Mouse (Mus musculus) limb, embryonic 11.5 days (tissue): ENCODE measurements at regions not wholly inside any gene's neighbourhood (a gene's known extent, or its start where the extent isn't known, plus 50 kb on each side); places are given as distances from the start of the nearest gene placed in this dataset.

ENCODE experiments used
- ATAC-seq: fragments of 200-750 bp; cut with Nextera tagmentation; 2 replicates; pipeline ENCODE4 v1.8.0; 2017; ENCODE audit warnings: low read depth; ENCODE audit not compliant: insufficient number of reproducible peaks, low FRiP score, low TSS enrichment
- DNase-seq: peaks from one replicate; pipeline ENCODE4 v3.0.0-alpha.2; 2015; ENCODE audit warnings: low spot score
- H3K27ac ChIP-seq: fragments of 300-500 bp; sonication (generic); replicated peaks from 2 replicates; pipeline ENCODE4 v1.5.1; 2014; ENCODE audit warnings: low read depth, mild to moderate bottlenecking, low read length
- H3K27me3 ChIP-seq: fragments of 300-500 bp; sonication (generic); 2 replicates; pipeline ENCODE4 v1.6.1; 2014; ENCODE audit warnings: mild to moderate bottlenecking, low read length, mixed read lengths; ENCODE audit not compliant: control insufficient read depth, insufficient read depth
- H3K36me3 ChIP-seq: fragments of 300-500 bp; sonication (generic); 2 replicates; pipeline ENCODE4 v1.6.1; 2014; ENCODE audit warnings: mild to moderate bottlenecking, low read length, moderate library complexity, mixed read lengths; ENCODE audit not compliant: control insufficient read depth, insufficient read depth
- H3K4me1 ChIP-seq: fragments of 300-500 bp; sonication (generic); 2 replicates; pipeline ENCODE4 v1.6.1; 2014; ENCODE audit warnings: low read length, mixed read lengths; ENCODE audit not compliant: control insufficient read depth, insufficient read depth
- H3K4me2 ChIP-seq: fragments of 300-500 bp; sonication (generic); 2 replicates; pipeline ENCODE4 v1.6.1; 2014; ENCODE audit warnings: low read depth, mild to moderate bottlenecking, moderate library complexity; ENCODE audit not compliant: severe bottlenecking
- H3K4me3 ChIP-seq: fragments of 300-500 bp; sonication (generic); 2 replicates; pipeline ENCODE4 v1.5.1; 2014; ENCODE audit warnings: low read depth, low read length
- H3K9ac ChIP-seq: fragments of 300-500 bp; sonication (generic); 2 replicates; pipeline ENCODE4 v1.6.1; 2014; ENCODE audit warnings: mild to moderate bottlenecking, low read length
- H3K9me3 ChIP-seq: fragments of 300-500 bp; sonication (generic); 2 replicates; pipeline ENCODE4 v1.6.1; 2016; ENCODE audit warnings: low read length; ENCODE audit not compliant: control insufficient read depth
- WGBS: fragments of 180-500 bp; shearing (Covaris S2); extraction: QIAGEN DNeasy Blood & Tissue Kit; methylation state at CpG from one replicate; pipeline ENCODE4 v1.1.7; 2014; 5-methylcytosine and 5-hydroxymethylcytosine counted together

DNA sequence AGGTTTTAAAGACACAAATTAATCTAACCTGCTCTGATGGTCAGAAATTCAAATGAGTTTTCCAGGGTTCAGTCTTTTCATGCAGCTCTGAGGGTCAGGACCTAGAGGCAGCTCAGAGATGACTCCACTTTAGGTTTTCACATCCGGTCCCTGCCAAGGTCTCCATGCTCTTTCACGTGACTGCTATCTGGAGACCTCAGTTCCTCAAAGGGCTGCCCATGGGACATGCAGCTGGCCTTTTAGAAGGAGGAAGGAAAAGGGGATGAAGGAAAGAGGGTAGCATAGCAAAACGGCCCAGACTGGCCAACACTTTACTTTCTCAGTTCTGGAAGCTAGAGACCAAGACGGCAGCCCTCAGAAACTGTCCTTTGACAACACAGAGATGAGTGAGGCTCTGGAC lies 276.6 kb downstream of the Nuak1 start:
- no peaks in the 10 kb centered on the region for H3K9me3 ChIP-seq
- no peak overlapping the region for H3K9ac ChIP-seq
- no peak overlapping the region for H3K27ac ChIP-seq
- no peak overlapping the region for H3K4me2 ChIP-seq
- DNase-seq, result no peak
- H3K36me3 ChIP-seq, result no peaks in the 10 kb centered on the region
- 80% methylated on average over 4 of the region's 4 CpGs for WGBS
- ATAC-seq, result no peak
- no peak overlapping the region for H3K4me3 ChIP-seq
- no peaks in the 10 kb centered on the region for H3K27me3 ChIP-seq
- no peaks in the 10 kb centered on the region for H3K4me1 ChIP-seq

DNA sequence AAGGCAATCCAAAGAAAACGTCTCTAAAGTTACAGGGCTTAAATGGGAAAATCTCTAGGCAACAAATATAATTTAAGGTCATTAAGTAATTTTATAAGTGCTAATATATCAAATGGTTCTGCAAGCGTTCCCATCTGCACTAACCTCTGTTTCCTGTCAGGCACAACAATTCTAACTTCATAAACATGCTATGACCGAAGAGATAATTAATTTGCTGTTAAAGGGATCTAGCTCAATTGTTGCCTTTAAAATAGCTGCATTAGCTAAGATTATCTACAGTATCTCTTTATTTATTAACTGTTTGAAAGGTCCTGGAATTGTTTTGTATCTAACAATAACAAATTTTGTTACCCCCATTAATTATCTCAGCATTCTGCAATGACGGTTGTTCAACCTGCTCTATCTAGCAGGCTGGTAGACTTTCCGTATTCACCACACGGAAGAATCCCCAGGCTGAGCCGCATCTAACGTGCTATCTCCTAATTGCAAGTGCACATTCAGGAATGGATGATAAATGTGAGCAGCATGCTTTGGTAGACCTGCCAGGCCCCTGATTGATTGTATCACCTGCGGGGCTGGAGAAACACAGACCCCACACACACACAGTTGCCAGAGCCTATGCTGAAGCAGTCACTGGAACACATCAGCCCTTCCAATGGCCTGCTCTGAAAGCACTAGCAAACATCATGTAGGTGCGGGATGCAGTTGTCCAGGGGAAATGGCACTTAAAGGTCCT lies 274.4 kb downstream of the Nuak1 start:
- no peaks in the 10 kb centered on the region for H3K36me3 ChIP-seq
- ATAC-seq, result no peak
- no peak for DNase-seq
- H3K4me1 ChIP-seq, result no peaks in the 10 kb centered on the region
- no peak overlapping the region for H3K4me3 ChIP-seq
- H3K9me3 ChIP-seq, result no peaks in the 10 kb centered on the region
- H3K9ac ChIP-seq, result no peak overlapping the region
- 50% methylated on average over 10 of the region's 10 CpGs for WGBS
- H3K4me2 ChIP-seq, result no peak overlapping the region
- no peaks in the 10 kb centered on the region for H3K27me3 ChIP-seq
- no peak overlapping the region for H3K27ac ChIP-seq

GRCm38 (mm10) chr10:84166568-84166905 lies 273.9 kb downstream of the Nuak1 start:
- peak; percentile 36 for DNase-seq
- no peak overlapping the region for H3K4me3 ChIP-seq
- no peak overlapping the region for H3K9ac ChIP-seq
- no peak overlapping the region for H3K4me2 ChIP-seq
- H3K36me3 ChIP-seq, result no peaks in the 10 kb centered on the region
- ATAC-seq, result no peak
- no peaks in the 10 kb centered on the region for H3K4me1 ChIP-seq
- 47% methylated on average over 3 of the region's 3 CpGs for WGBS
- no peaks in the 10 kb centered on the region for H3K27me3 ChIP-seq
- H3K9me3 ChIP-seq, result no peaks in the 10 kb centered on the region
- H3K27ac ChIP-seq, result no peak overlapping the region

DNA sequence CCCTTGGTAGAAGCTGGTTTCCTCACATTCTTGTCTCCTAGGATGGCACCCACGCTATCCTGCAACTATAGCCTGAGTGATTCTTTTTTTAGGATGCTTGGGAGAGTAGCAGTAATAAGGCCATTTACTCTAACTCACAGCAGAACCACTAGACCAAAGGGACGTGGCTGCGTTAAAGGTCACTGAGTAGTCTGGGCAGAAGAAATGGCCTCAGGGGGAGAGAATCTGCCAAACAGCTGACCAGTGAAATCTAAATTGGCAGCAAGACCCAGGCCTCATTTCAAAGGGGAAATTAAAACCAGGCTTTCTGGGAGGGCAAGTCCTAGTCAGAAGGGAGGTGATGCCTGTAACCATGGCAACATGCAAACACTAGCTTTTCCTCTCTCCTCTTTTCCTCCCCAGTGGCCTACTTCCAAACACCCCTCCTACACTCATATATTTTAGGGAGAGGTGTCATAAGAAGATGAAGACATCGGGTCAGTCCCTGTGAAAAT lies 267.5 kb downstream of the Nuak1 start:
- ATAC-seq (0 out of 2 replicates have a peak, but pooled peaks have one; percentile 62), DNase-seq (peak; percentile 52)
- no peak overlapping the region for H3K4me3 ChIP-seq
- H3K36me3 ChIP-seq, result no peaks in the 10 kb centered on the region
- peaks cover 5% of the 10 kb centered on the region; the same call in 1 of the 2 replicates for H3K4me1 ChIP-seq
- H3K4me2 ChIP-seq, result no peak overlapping the region
- WGBS, result 21% methylated on average over 4 of the region's 4 CpGs
- H3K27ac ChIP-seq, result no peak overlapping the region
- no peaks in the 10 kb centered on the region for H3K9me3 ChIP-seq
- no peak overlapping the region for H3K9ac ChIP-seq
- H3K27me3 ChIP-seq, result no peaks in the 10 kb centered on the region

- WGBS, result 73% methylated on average over 2 of the region's 2 CpGs
- Histone ChIP-seq H3K27me3 (no peaks in the 10 kb centered on the region), H3K27ac (no peak overlapping the region), H3K4me2 (no peak overlapping the region), H3K4me3 (no peak overlapping the region), H3K9me3 (no peaks in the 10 kb centered on the region), H3K4me1 (no peaks in the 10 kb centered on the region), H3K9ac (no peak overlapping the region), H3K36me3 (no peaks in the 10 kb centered on the region)
- DNase-seq, result no peak
- ATAC-seq, result no peak
Measured at GRCm38 (mm10) chr10:84183239-84183638, 257.2 kb downstream of the Nuak1 start.

GRCm38 (mm10) chr10:84186466-84186865 lies 253.9 kb downstream of the Nuak1 start:
- Histone ChIP-seq H3K4me2 (no peak overlapping the region), H3K4me3 (no peak overlapping the region), H3K4me1 (no peaks in the 10 kb centered on the region), H3K36me3 (no peaks in the 10 kb centered on the region), H3K9ac (no peak overlapping the region), H3K27ac (no peak overlapping the region), H3K27me3 (no peaks in the 10 kb centered on the region), H3K9me3 (no peaks in the 10 kb centered on the region)
- ATAC-seq (no peak), DNase-seq (no peak)
- WGBS, result 70% methylated on average over 2 of the region's 2 CpGs

- Histone ChIP-seq H3K36me3 (no peaks in the 10 kb centered on the region), H3K4me2 (no peak overlapping the region), H3K27ac (no peak overlapping the region), H3K9ac (no peak overlapping the region), H3K9me3 (no peaks in the 10 kb centered on the region), H3K4me3 (no peak overlapping the region), H3K27me3 (no peaks in the 10 kb centered on the region), H3K4me1 (no peaks in the 10 kb centered on the region)
- DNase-seq (no peak), ATAC-seq (no peak)
- 83% methylated on average over 2 of the region's 2 CpGs for WGBS
Measured at GRCm38 (mm10) chr10:84199035-84199434, 241.4 kb downstream of the Nuak1 start.

DNA sequence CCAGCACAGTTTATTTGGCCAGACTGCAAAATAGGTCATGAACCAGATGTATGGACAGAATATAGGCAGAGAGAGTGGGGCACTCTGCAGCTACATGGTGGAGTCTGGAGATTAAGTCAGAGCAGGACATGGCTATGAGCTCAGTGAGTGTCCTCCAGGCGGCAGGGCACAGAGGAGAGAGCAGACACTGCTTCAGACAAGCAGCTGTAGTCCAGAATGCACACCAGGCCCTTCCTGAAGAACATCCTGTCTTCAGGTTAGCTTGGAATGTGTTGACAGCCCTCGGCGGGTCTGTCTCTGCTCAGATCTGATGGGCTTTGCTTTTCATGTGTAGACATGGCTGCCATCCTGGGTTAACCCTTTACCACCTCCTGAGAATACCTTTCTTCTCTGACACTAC lies 238.6 kb downstream of the Nuak1 start:
- H3K9ac ChIP-seq, result no peak overlapping the region
- H3K4me1 ChIP-seq, result no peaks in the 10 kb centered on the region
- no peak overlapping the region for H3K4me3 ChIP-seq
- H3K27me3 ChIP-seq, result no peaks in the 10 kb centered on the region
- 34% methylated on average over 3 of the region's 3 CpGs for WGBS
- H3K9me3 ChIP-seq, result no peaks in the 10 kb centered on the region
- DNase-seq (peak; percentile 22), ATAC-seq (no peak)
- no peaks in the 10 kb centered on the region for H3K36me3 ChIP-seq
- H3K4me2 ChIP-seq, result no peak overlapping the region
- H3K27ac ChIP-seq, result no peak overlapping the region
